Mouse (Mus musculus) embryonic fibroblast, embryonic 13.5 days (primary cell): ENCODE data around the gene Wdr82.

Experiments
- CTCF ChIP-seq: IDR thresholded peaks from 2 replicates; pipeline ENCODE4 v1.5.1; 2011; ENCODE audit warnings: mild to moderate bottlenecking, control low read depth, low read length, moderate library complexity, borderline replicate concordance; ENCODE audit not compliant: insufficient read depth
- POLR2A ChIP-seq: IDR thresholded peaks from 2 replicates; pipeline ENCODE4 v1.6.1; 2011; ENCODE audit warnings: low read depth, mild to moderate bottlenecking, control low read depth, low read length, moderate library complexity

DNA sequence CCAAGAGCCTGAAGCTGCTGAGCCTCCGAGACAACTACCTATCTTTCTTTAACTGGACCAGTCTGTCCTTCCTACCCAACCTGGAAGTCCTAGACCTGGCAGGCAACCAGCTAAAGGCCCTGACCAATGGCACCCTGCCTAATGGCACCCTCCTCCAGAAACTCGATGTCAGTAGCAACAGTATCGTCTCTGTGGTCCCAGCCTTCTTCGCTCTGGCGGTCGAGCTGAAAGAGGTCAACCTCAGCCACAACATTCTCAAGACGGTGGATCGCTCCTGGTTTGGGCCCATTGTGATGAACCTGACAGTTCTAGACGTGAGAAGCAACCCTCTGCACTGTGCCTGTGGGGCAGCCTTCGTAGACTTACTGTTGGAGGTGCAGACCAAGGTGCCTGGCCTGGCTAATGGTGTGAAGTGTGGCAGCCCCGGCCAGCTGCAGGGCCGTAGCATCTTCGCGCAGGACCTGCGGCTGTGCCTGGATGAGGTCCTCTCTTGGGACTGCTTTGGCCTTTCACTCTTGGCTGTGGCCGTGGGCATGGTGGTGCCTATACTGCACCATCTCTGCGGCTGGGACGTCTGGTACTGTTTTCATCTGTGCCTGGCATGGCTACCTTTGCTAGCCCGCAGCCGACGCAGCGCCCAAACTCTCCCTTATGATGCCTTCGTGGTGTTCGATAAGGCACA is 54.9 kb downstream of the Wdr82 start:
- TF ChIP-seq CTCF: no peak
- no peak for TF ChIP-seq POLR2A
